Mouse (Mus musculus) cerebellum, adult 9-10 months (tissue): Measurements from ENCODE around the gene Zfp746.
A peak's percentile ranks its signal among the peaks of the same experiment; 100 is the strongest.
"Not testable (repeated sequence)": the region's sequence is repeated elsewhere in the genome, so short reads cannot be mapped to it uniquely, and the experiment has no call there.

Experiments
- DNase-seq: peaks from one replicate; pipeline ENCODE4 v3.0.0; 2022

The Zfp746 gene

GRCm38 (mm10) chr6:48086471-48086878 lies at the start of gene Zfp746:
TSS of gene Zfp746 (minus strand) at chr6:48086593.
- DNase-seq, result peak; percentile 92

GRCm38 (mm10) chr6:48121092-48121491 lies 34.7 kb upstream of the Zfp746 start:
- DNase-seq, result not testable (repeated sequence)

GRCm38 (mm10) chr6:48116036-48116435 lies 29.6 kb upstream of the Zfp746 start:
- no peak for DNase-seq

GRCm38 (mm10) chr6:48086957-48087715 lies 743 bp upstream of the Zfp746 start:
- DNase-seq, result peak; percentile 59

- DNase-seq, result peak; percentile 73
Observed at GRCm38 (mm10) chr6:48085521-48086404, 630 bp downstream of the Zfp746 start.

- no peak for DNase-seq
Observed at GRCm38 (mm10) chr6:48083733-48084191, 2.6 kb downstream of the Zfp746 start.

- no peak for DNase-seq
Observed at GRCm38 (mm10) chr6:48081952-48082351, 4.4 kb downstream of the Zfp746 start.

GRCm38 (mm10) chr6:48081021-48081420 lies 5.4 kb downstream of the Zfp746 start:
- DNase-seq, result no peak

GRCm38 (mm10) chr6:48073316-48073715 lies 13.1 kb downstream of the Zfp746 start:
- no peak for DNase-seq

- DNase-seq, result no peak
Observed at GRCm38 (mm10) chr6:48067492-48067891, 18.9 kb downstream of the Zfp746 start.

- DNase-seq, result no peak
Observed at GRCm38 (mm10) chr6:48065587-48066075, 20.8 kb downstream of the Zfp746 start.

- DNase-seq, result no peak
Observed at GRCm38 (mm10) chr6:48064451-48064850, 21.9 kb downstream of the Zfp746 start.

- no peak for DNase-seq
Observed at GRCm38 (mm10) chr6:48063940-48064339, 22.5 kb downstream of the Zfp746 start.

GRCm38 (mm10) chr6:48060895-48061294 lies 25.5 kb downstream of the Zfp746 start:
- DNase-seq, result no peak

GRCm38 (mm10) chr6:48060421-48060820 lies 26.0 kb downstream of the Zfp746 start:
- peak; percentile 93 for DNase-seq

- no peak for DNase-seq
Observed at GRCm38 (mm10) chr6:48052136-48052535, 34.3 kb downstream of the Zfp746 start.

- no peak for DNase-seq
Observed at GRCm38 (mm10) chr6:48051666-48052065, 34.7 kb downstream of the Zfp746 start.

GRCm38 (mm10) chr6:48049273-48050065 lies 36.9 kb downstream of the Zfp746 start:
- DNase-seq, result no peak

- DNase-seq, result peak; percentile 84
Observed at GRCm38 (mm10) chr6:48048426-48049272, 37.7 kb downstream of the Zfp746 start, which contains the start of gene Zfp777. TSS of gene Zfp777 (minus strand) at chr6:48048911.

GRCm38 (mm10) chr6:48047450-48048351 lies 38.7 kb downstream of the Zfp746 start:
- peak; percentile 49 for DNase-seq

GRCm38 (mm10) chr6:48047114-48047449 lies 39.3 kb downstream of the Zfp746 start:
- DNase-seq, result no peak
